Mouse (Mus musculus) E14TG2a.4 (cell line): ENCODE data around the gene Gm28372.

ENCODE experiments used
- CTCF ChIP-seq: conservative IDR thresholded peaks from 2 replicates; pipeline ENCODE4 v1.5.1; 2014; ENCODE audit warnings: low read length
- NANOG ChIP-seq: IDR thresholded peaks from 2 replicates; pipeline ENCODE4 v1.6.1; 2014; ENCODE audit warnings: borderline replicate concordance, low read length, mixed read lengths
- POU5F1 ChIP-seq: IDR thresholded peaks from 2 replicates; pipeline ENCODE4 v1.6.1; 2014; ENCODE audit warnings: low read length, borderline replicate concordance

DNA sequence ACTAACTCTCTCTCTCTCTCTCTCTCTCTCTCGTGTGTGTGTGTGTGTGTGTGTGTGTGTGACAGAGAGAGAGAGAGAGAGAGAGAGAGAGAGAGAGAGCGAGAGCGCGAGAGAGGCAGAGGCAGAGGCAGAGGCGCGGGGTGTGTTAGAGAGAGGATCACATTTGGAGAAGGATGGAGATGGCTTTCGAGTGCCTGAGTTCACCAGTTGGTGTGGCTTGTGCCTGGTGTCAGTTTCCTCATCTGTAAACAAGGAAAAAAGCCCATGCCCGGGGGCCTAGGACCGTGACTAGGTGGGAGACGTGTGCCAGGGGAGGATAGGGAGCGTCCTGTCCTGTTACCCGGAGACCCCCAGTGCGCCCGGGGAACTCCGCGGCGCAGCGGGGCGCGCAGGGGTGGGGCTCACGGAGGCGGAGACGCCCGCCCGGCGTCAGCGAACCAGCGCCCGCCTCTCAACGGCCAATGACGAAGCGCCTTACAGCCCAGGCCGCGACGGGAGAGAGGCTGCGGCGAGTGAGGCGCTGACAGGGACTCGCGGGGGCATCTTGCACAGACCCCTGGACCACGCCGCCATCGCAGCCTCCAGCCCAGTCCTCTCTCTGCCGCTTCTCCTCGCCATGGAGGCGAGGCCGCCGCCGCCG, 44.9 kb downstream of the Gm28372 start, which contains the start of gene Ptpra:
- TF ChIP-seq CTCF (no peak), POU5F1 (no peak), NANOG (no peak)
